Mouse (Mus musculus): ENCODE results near the gene Cldn8. TPM values are rescaled to one million over a fixed set of nuclear protein-coding genes. Genes with fewer than 3 reads are reported as not detected.

Gene Cldn8
- polyA plus RNA-seq, 1 experiment = not detected

GRCm38 (mm10) chr16:88575885-88576679 lies 13.1 kb upstream of the Cldn8 start:
- H3K9me3 ChIP-seq = peaks cover 17% of the 10 kb centered on the region
- H3K36me3 ChIP-seq (replicated peaks; ENCODE audit: low read length) = no peaks in the 10 kb centered on the region
- no peak overlapping the region for H3K4me3 ChIP-seq (replicated peaks)
- TF ChIP-seq FLI1 (IDR thresholded peaks at IDR 0.05; ENCODE audit: low read length) (no peak), GATA1 (IDR thresholded peaks at IDR 0.05; ENCODE audit: borderline replicate concordance, low read length) (no peak)
- no peaks in the 10 kb centered on the region for H3K27me3 ChIP-seq (replicated peaks)
- H3K4me1 ChIP-seq = no peaks in the 10 kb centered on the region

GRCm38 (mm10) chr16:88572904-88573404 lies 10.0 kb upstream of the Cldn8 start:
- H3K4me1 ChIP-seq = no peaks in the 10 kb centered on the region
- no peaks in the 10 kb centered on the region for H3K27me3 ChIP-seq (replicated peaks)
- no peak overlapping the region for H3K4me3 ChIP-seq (replicated peaks)
- H3K9me3 ChIP-seq = no peaks in the 10 kb centered on the region
- H3K36me3 ChIP-seq (replicated peaks; ENCODE audit: low read length) = no peaks in the 10 kb centered on the region
- TF ChIP-seq FLI1 (IDR thresholded peaks at IDR 0.05; ENCODE audit: low read length) = no peak
- TF ChIP-seq GATA1 (IDR thresholded peaks at IDR 0.05; ENCODE audit: borderline replicate concordance, low read length) = no peak

- no peak for TF ChIP-seq GATA1 (IDR thresholded peaks at IDR 0.05; ENCODE audit: borderline replicate concordance, low read length)
- TF ChIP-seq FLI1 (IDR thresholded peaks at IDR 0.05; ENCODE audit: low read length) = no peak
- no peaks in the 10 kb centered on the region for H3K27me3 ChIP-seq (replicated peaks)
- no peaks in the 10 kb centered on the region for H3K36me3 ChIP-seq (replicated peaks; ENCODE audit: low read length)
- H3K4me3 ChIP-seq (replicated peaks) = no peak overlapping the region
- H3K9me3 ChIP-seq = no peaks in the 10 kb centered on the region
- no peaks in the 10 kb centered on the region for H3K4me1 ChIP-seq
Measured at GRCm38 (mm10) chr16:88570136-88570535, 7.2 kb upstream of the Cldn8 start.

GRCm38 (mm10) chr16:88569732-88570131 lies 6.7 kb upstream of the Cldn8 start:
- Histone ChIP-seq H3K4me1 (no peaks in the 10 kb centered on the region), H3K9me3 (no peaks in the 10 kb centered on the region), H3K27me3 (replicated peaks) (no peaks in the 10 kb centered on the region), H3K4me3 (replicated peaks) (no peak overlapping the region), H3K36me3 (replicated peaks; ENCODE audit: low read length) (no peaks in the 10 kb centered on the region)
- TF ChIP-seq GATA1 (IDR thresholded peaks at IDR 0.05; ENCODE audit: borderline replicate concordance, low read length) (no peak), FLI1 (IDR thresholded peaks at IDR 0.05; ENCODE audit: low read length) (no peak)

GRCm38 (mm10) chr16:88569096-88569495 lies 6.1 kb upstream of the Cldn8 start:
- H3K4me3 ChIP-seq (replicated peaks) = no peak overlapping the region
- no peaks in the 10 kb centered on the region for H3K9me3 ChIP-seq
- H3K4me1 ChIP-seq = no peaks in the 10 kb centered on the region
- no peaks in the 10 kb centered on the region for H3K36me3 ChIP-seq (replicated peaks; ENCODE audit: low read length)
- no peaks in the 10 kb centered on the region for H3K27me3 ChIP-seq (replicated peaks)
- TF ChIP-seq FLI1 (IDR thresholded peaks at IDR 0.05; ENCODE audit: low read length) (no peak), GATA1 (IDR thresholded peaks at IDR 0.05; ENCODE audit: borderline replicate concordance, low read length) (no peak)

- Histone ChIP-seq H3K4me3 (replicated peaks) (no peak overlapping the region), H3K27me3 (replicated peaks) (no peaks in the 10 kb centered on the region), H3K4me1 (no peaks in the 10 kb centered on the region), H3K9me3 (peaks cover 15% of the 10 kb centered on the region), H3K36me3 (replicated peaks; ENCODE audit: low read length) (no peaks in the 10 kb centered on the region)
- TF ChIP-seq GATA1 (IDR thresholded peaks at IDR 0.05; ENCODE audit: borderline replicate concordance, low read length) = no peak
- no peak for TF ChIP-seq FLI1 (IDR thresholded peaks at IDR 0.05; ENCODE audit: low read length)
Measured at GRCm38 (mm10) chr16:88561617-88562164, 1.3 kb downstream of the Cldn8 start.

GRCm38 (mm10) chr16:88542488-88542887 lies 20.5 kb downstream of the Cldn8 start:
- Histone ChIP-seq H3K4me1 (no peaks in the 10 kb centered on the region), H3K36me3 (replicated peaks; ENCODE audit: low read length) (no peaks in the 10 kb centered on the region), H3K4me3 (replicated peaks) (no peak overlapping the region), H3K27me3 (replicated peaks) (no peaks in the 10 kb centered on the region), H3K9me3 (0 out of 2 replicates have a peak, but pooled peaks cover 3% of the 10 kb centered on the region)
- no peak for TF ChIP-seq FLI1 (IDR thresholded peaks at IDR 0.05; ENCODE audit: low read length)
- no peak for TF ChIP-seq GATA1 (IDR thresholded peaks at IDR 0.05; ENCODE audit: borderline replicate concordance, low read length)

GRCm38 (mm10) chr16:88539841-88540487 lies 23.0 kb downstream of the Cldn8 start:
- TF ChIP-seq FLI1 (IDR thresholded peaks at IDR 0.05; ENCODE audit: low read length) = no peak
- TF ChIP-seq GATA1 (IDR thresholded peaks at IDR 0.05; ENCODE audit: borderline replicate concordance, low read length) = no peak
- no peaks in the 10 kb centered on the region for H3K4me1 ChIP-seq
- no peak overlapping the region for H3K4me3 ChIP-seq (replicated peaks)
- no peaks in the 10 kb centered on the region for H3K27me3 ChIP-seq (replicated peaks)
- H3K9me3 ChIP-seq = 0 out of 2 replicates have a peak, but pooled peaks cover 3% of the 10 kb centered on the region
- no peaks in the 10 kb centered on the region for H3K36me3 ChIP-seq (replicated peaks; ENCODE audit: low read length)

- TF ChIP-seq GATA1 (IDR thresholded peaks at IDR 0.05; ENCODE audit: borderline replicate concordance, low read length) = no peak
- no peak for TF ChIP-seq FLI1 (IDR thresholded peaks at IDR 0.05; ENCODE audit: low read length)
Measured at GRCm38 (mm10) chr16:88511348-88511747, 51.6 kb downstream of the Cldn8 start.

More at GRCm38 (mm10) chr16:88511348-88511747, 51.6 kb downstream of the Cldn8 start:
- no peak overlapping the region for H3K4me3 ChIP-seq (replicated peaks)
- H3K4me1 ChIP-seq = no peaks in the 10 kb centered on the region
- peaks cover 5% of the 10 kb centered on the region for H3K9me3 ChIP-seq
- no peaks in the 10 kb centered on the region for H3K27me3 ChIP-seq (replicated peaks)
- H3K36me3 ChIP-seq (replicated peaks; ENCODE audit: low read length) = no peaks in the 10 kb centered on the region

Other genes starting within 250 kb of the Cldn8 start
- gene Cldn17, start 56.2 kb downstream of the Cldn8 start, polyA plus RNA-seq (2012; ENCODE audit: insufficient read depth, low replicate concordance) = not detected in 2 replicates
- not detected in 2 replicates for gene Krtap24-1, start 49.1 kb upstream of the Cldn8 start, polyA plus RNA-seq (2012; ENCODE audit: insufficient read depth, low replicate concordance)
- gene 2310079G19Rik, start 64.5 kb upstream of the Cldn8 start, polyA plus RNA-seq (2012; ENCODE audit: insufficient read depth, low replicate concordance) = not detected in 2 replicates
- gene Krtap26-1, start 84.6 kb upstream of the Cldn8 start, polyA plus RNA-seq (2012; ENCODE audit: insufficient read depth, low replicate concordance) = not detected in 2 replicates
- not detected in 2 replicates for gene Krtap27-1, start 108.5 kb upstream of the Cldn8 start, polyA plus RNA-seq (2012; ENCODE audit: insufficient read depth, low replicate concordance)
- gene 2310061N02Rik, start 144.8 kb upstream of the Cldn8 start, polyA plus RNA-seq (2012; ENCODE audit: insufficient read depth, low replicate concordance) = not detected in 2 replicates
- not detected in 2 replicates for gene Krtap13-1, start 165.7 kb upstream of the Cldn8 start, polyA plus RNA-seq (2012; ENCODE audit: insufficient read depth, low replicate concordance)
- gene Krtap13, start 188.5 kb upstream of the Cldn8 start, polyA plus RNA-seq (2012; ENCODE audit: insufficient read depth, low replicate concordance) = not detected in 2 replicates
- gene 2310034C09Rik, start 195.7 kb upstream of the Cldn8 start, polyA plus RNA-seq (2012; ENCODE audit: insufficient read depth, low replicate concordance) = not detected in 2 replicates
- gene 2310057N15Rik, start 211.0 kb upstream of the Cldn8 start, polyA plus RNA-seq (2012; ENCODE audit: insufficient read depth, low replicate concordance) = not detected in 2 replicates
- gene Gm5965, start 214.7 kb upstream of the Cldn8 start, polyA plus RNA-seq (2012; ENCODE audit: insufficient read depth, low replicate concordance) = not detected in 2 replicates
- not detected in 2 replicates for gene Gm20741, start 249.0 kb upstream of the Cldn8 start, polyA plus RNA-seq (2012; ENCODE audit: insufficient read depth, low replicate concordance)